9 mouse cellular contexts compared by ENCODE assay signal in genomic region chr9:61163671-61164288, GRCm38 (mm10).
DNase-seq lines count a peak whose midpoint lies in the region; ATAC-seq and TF ChIP-seq lines count a peak whose summit lies in the region.
"Had no signal": no experiment of that assay in that cellular context is flagged by ENCODE, and none has a peak within 500 bp of the region (broad histone marks: within the 10 kb centered on the region; RNA-seq: fewer than 3 reads in every experiment).

No protein-coding gene starts in this region.

- no peak overlapping the region for H3K4me3 ChIP-seq in intestine, embryonic 14.5 days (ENCODE audit: low read depth, low read length)
- no peak overlapping the region for H3K4me3 ChIP-seq in intestine, postnatal 0 days (ENCODE audit: low read depth, low read length)
- H3K4me3 ChIP-seq in lung, postnatal 0 days (ENCODE audit: low read depth, low read length) = no peak overlapping the region
- H3K4me3 ChIP-seq: megakaryocyte, embryonic 14.5 days had no signal

- ATAC-seq in intestine, embryonic 14.5 days (replicated peaks; ENCODE audit: low FRiP score, low TSS enrichment, low read depth) = no peak
- ATAC-seq in intestine, postnatal 0 days = no peak
- peak; percentile 39 for ATAC-seq in lung, postnatal 0 days

- H3K4me2 ChIP-seq in intestine, embryonic 14.5 days (ENCODE audit: low read length) = no peak overlapping the region
- no peak overlapping the region for H3K4me2 ChIP-seq in intestine, postnatal 0 days (replicated peaks; ENCODE audit: low read depth)
- no peak overlapping the region for H3K4me2 ChIP-seq in lung, postnatal 0 days (replicated peaks; ENCODE audit: low read depth, low read length)

- H3K9ac ChIP-seq in intestine, embryonic 14.5 days (ENCODE audit: low read length) = no peak overlapping the region
- H3K9ac ChIP-seq in intestine, postnatal 0 days (ENCODE audit: low read depth, low read length) = no peak overlapping the region
- H3K9ac ChIP-seq in lung, postnatal 0 days (replicated peaks; ENCODE audit: low read depth) = no peak overlapping the region

- no peaks in the 10 kb centered on the region for H3K9me3 ChIP-seq in intestine, embryonic 14.5 days (ENCODE audit: control insufficient read depth, low read length)
- H3K9me3 ChIP-seq in intestine, postnatal 0 days (ENCODE audit: control insufficient read depth) = no peaks in the 10 kb centered on the region
- H3K9me3 ChIP-seq in lung, postnatal 0 days (ENCODE audit: low read length) = no peaks in the 10 kb centered on the region
- H3K9me3 ChIP-seq: megakaryocyte, embryonic 14.5 days had no signal

- no peak for TF ChIP-seq EP300 in lung, postnatal 0 days (IDR thresholded peaks at IDR 0.05)

- TF ChIP-seq CTCF in intestine, postnatal 0 days (IDR thresholded peaks at IDR 0.05; ENCODE audit: low read depth) = no peak
- TF ChIP-seq CTCF in lung, postnatal 0 days (IDR thresholded peaks at IDR 0.05) = no peak

- H3K36me3 ChIP-seq in intestine, embryonic 14.5 days (ENCODE audit: control insufficient read depth, insufficient read depth, low read length) = no peaks in the 10 kb centered on the region
- no peaks in the 10 kb centered on the region for H3K36me3 ChIP-seq in intestine, postnatal 0 days (ENCODE audit: control insufficient read depth, insufficient read depth)
- no peaks in the 10 kb centered on the region for H3K36me3 ChIP-seq in lung, postnatal 0 days (ENCODE audit: insufficient read depth, low read length)

- H3K27ac ChIP-seq in intestine, embryonic 14.5 days (ENCODE audit: low read depth) = peak overlapping the region; percentile 71
- no peak overlapping the region for H3K27ac ChIP-seq in intestine, postnatal 0 days (ENCODE audit: low read depth, low read length)
- H3K27ac ChIP-seq in lung, postnatal 0 days (ENCODE audit: low read length) = no peak overlapping the region

- intact Hi-C loops in heart, postnatal 10 days (cut with DNase I) = no loop called here

- peaks cover 49% of the 10 kb centered on the region for H3K4me1 ChIP-seq in intestine, embryonic 14.5 days (replicated peaks; ENCODE audit: control insufficient read depth, insufficient read depth, low read length)
- no peaks in the 10 kb centered on the region for H3K4me1 ChIP-seq in intestine, postnatal 0 days (replicated peaks; ENCODE audit: control insufficient read depth, insufficient read depth, low read length)
- peaks cover 14% of the 10 kb centered on the region for H3K4me1 ChIP-seq in lung, postnatal 0 days (ENCODE audit: insufficient read depth, low read depth, low read length)
- H3K4me1 ChIP-seq: megakaryocyte, embryonic 14.5 days had no signal

- WGBS in intestine, embryonic 14.5 days = 34% methylated on average over 19 of the region's 19 CpGs
- 59% methylated on average over 19 of the region's 19 CpGs for WGBS in intestine, postnatal 0 days
- 32% methylated on average over 19 of the region's 19 CpGs for WGBS in lung, postnatal 0 days

- H3K27me3 ChIP-seq in intestine, embryonic 14.5 days (replicated peaks; ENCODE audit: control insufficient read depth, insufficient read depth, low read length) = no peaks in the 10 kb centered on the region
- no peaks in the 10 kb centered on the region for H3K27me3 ChIP-seq in intestine, postnatal 0 days (replicated peaks; ENCODE audit: control insufficient read depth, insufficient read depth, low read length)
- no peaks in the 10 kb centered on the region; the same call in 1 of the 2 replicates for H3K27me3 ChIP-seq in lung, postnatal 0 days (replicated peaks; ENCODE audit: insufficient read depth, low read length)

- DNase-seq in intestine, embryonic 14.5 days (ENCODE audit: low spot score) = peak; percentile 67
- DNase-seq in embryo, embryonic 9.5 days (ENCODE audit: extremely low spot score) = peak; percentile 22
- DNase-seq in heart, postnatal 10 days = peak; percentile 48 to 50
- DNase-seq in lung, postnatal 0 days (ENCODE audit: low spot score) = peak; percentile 80
- DNase-seq in spleen, postnatal 36 days (ENCODE audit: low spot score in 2 of 2) = no peak
- DNase-seq in B cell, adult 2 months = no peak
- DNase-seq in right cerebral cortex, postnatal 36 days (ENCODE audit: low spot score in 2 of 2) = no peak

Comparison
In these comparisons a context has a peak if more than half of its experiments do, and no peak if none do; other contexts are left out.
1. DNase-seq: peak in intestine, embryonic 14.5 days (single experiment), embryo, embryonic 9.5 days (single experiment), heart, postnatal 10 days (2 of 2) and lung, postnatal 0 days (single experiment); none in spleen, postnatal 36 days (0 of 2), B cell, adult 2 months (0 of 2) and right cerebral cortex, postnatal 36 days (0 of 2).